Mouse (Mus musculus) embryonic facial prominence, embryonic 12.5 days (tissue): ENCODE data around the gene Mpzl3. TPM values are rescaled to one million over a fixed set of nuclear protein-coding genes. Genes with fewer than 3 reads are reported as not detected.

Source experiments
- ATAC-seq: fragments of 200-750 bp; cut with Nextera tagmentation; 2 replicates; pipeline ENCODE4 v1.8.0; 2017; ENCODE audit not compliant: insufficient number of reproducible peaks, insufficient read depth, low FRiP score, low TSS enrichment
- H3K27ac ChIP-seq: fragments of 300-500 bp; sonication (generic); 2 replicates; pipeline ENCODE4 v1.5.1; 2016; ENCODE audit warnings: mild to moderate bottlenecking
- H3K27me3 ChIP-seq: fragments of 300-500 bp; sonication (generic); 2 replicates; pipeline ENCODE4 v1.6.1; 2016; ENCODE audit warnings: mild to moderate bottlenecking, moderate library complexity
- H3K36me3 ChIP-seq: fragments of 300-500 bp; sonication (generic); 2 replicates; pipeline ENCODE4 v1.6.1; 2016; ENCODE audit warnings: mild to moderate bottlenecking
- H3K4me1 ChIP-seq: fragments of 300-500 bp; sonication (generic); 2 replicates; pipeline ENCODE4 v1.6.1; 2016
- H3K4me2 ChIP-seq: fragments of 300-500 bp; sonication (generic); replicated peaks from 2 replicates; pipeline ENCODE4 v1.6.1; 2016; ENCODE audit warnings: mild to moderate bottlenecking, moderate library complexity
- H3K4me3 ChIP-seq: fragments of 300-500 bp; sonication (generic); 2 replicates; pipeline ENCODE4 v1.5.1; 2016; ENCODE audit warnings: mild to moderate bottlenecking
- H3K9ac ChIP-seq: fragments of 300-500 bp; sonication (generic); 2 replicates; pipeline ENCODE4 v1.6.1; 2016; ENCODE audit warnings: mild to moderate bottlenecking, moderate library complexity
- H3K9me3 ChIP-seq: fragments of 300-500 bp; sonication (generic); 2 replicates; pipeline ENCODE4 v1.6.1; 2016; ENCODE audit warnings: mild to moderate bottlenecking, moderate library complexity
- WGBS: fragments of 180-500 bp; shearing (Covaris S2); methylation state at CpG from one replicate; pipeline ENCODE4 v1.1.7; 2016; 5-methylcytosine and 5-hydroxymethylcytosine counted together
- polyA plus RNA-seq: library from polyadenylated mRNA; unstranded; fragments of >200 nt; fragmentation: Nextera tagmentation; extraction: Ambion mirVana; gene quantifications from 2 replicates; pipeline ENCODE4 v1.2.1, GENCODE M21; 2016

Mpzl3 gene
- polyA plus RNA-seq, 1 experiment from 2014 or later: 1.9 TPM

DNA sequence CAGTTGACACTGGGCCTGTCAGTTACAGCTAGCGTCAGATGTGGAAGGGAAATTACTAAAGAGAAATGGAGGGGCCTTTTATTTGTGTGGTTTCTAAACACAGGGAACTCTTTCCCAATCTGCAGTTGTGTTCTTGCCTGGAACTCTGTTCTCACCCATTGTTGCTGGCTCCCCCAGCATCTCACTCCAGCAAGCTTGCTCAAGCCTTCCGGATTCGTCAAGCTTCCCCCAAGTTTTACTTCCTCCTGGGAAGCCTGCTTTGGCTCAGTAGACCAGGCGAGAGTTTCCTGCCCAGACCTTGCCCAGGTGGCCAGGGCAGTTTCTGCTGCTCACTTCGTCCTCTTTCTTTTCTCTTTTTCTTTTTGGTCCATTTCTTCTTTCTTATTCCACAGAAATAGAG, 29.6 kb downstream of the Mpzl3 start:
- Histone ChIP-seq H3K9ac (no peak overlapping the region), H3K4me2 (no peak overlapping the region), H3K27me3 (0 out of 2 replicates have a peak, but pooled peaks cover 2% of the 10 kb centered on the region), H3K9me3 (no peaks in the 10 kb centered on the region), H3K27ac (no peak overlapping the region), H3K4me1 (no peaks in the 10 kb centered on the region), H3K36me3 (no peaks in the 10 kb centered on the region), H3K4me3 (no peak overlapping the region)
- 75% methylated on average over 5 of the region's 5 CpGs for WGBS
- ATAC-seq: no peak

DNA sequence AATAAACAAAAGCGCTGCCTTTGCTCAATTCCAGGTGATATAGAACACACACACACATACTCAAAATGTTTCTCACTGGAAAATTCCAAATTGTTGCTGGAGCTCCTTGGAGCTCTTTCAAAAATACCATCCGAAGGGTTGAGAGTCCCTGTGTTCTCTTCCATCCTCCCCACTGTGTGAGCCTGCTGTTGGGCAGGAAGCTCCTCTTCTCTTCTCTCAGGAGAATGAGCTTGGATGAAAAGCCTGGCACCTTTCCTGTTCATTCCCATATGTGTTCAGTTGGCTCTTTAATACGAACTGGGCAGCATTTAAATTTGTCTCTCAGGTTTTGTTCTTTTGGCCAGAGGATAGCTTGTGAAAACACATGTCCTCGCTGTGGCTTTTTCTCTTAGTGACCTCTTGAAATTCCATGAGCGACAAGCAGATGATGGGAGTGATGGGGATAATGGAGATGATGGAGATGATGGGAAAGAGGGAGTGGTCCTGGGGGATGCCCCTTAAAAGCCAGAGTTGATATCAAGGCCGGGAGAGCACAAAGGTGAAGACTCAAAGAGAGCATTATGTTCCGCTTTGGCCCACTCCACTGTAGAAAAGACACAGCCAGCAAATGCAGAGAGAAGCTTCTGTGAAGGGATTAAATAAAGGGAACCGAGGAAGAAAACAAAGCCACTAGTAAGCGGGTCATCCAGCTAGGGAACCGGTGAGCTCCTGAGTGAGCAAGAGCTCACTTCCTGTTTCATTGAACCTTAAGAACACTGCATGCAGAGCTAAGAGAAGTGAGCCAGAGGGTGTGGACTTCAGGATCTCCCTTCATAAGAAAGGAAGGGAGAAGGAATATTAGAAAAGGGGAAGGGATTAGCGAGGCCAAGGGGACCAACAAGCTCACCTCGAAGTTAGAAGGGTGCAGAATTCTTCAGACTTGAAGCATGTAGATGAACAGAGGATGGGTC, 31.0 kb downstream of the Mpzl3 start:
- Histone ChIP-seq H3K27me3 (0 out of 2 replicates have a peak, but pooled peaks cover 2% of the 10 kb centered on the region), H3K27ac (no peak overlapping the region), H3K9me3 (no peaks in the 10 kb centered on the region), H3K4me2 (no peak overlapping the region), H3K9ac (no peak overlapping the region), H3K4me3 (no peak overlapping the region), H3K36me3 (no peaks in the 10 kb centered on the region), H3K4me1 (no peaks in the 10 kb centered on the region)
- no peak for ATAC-seq
- 77% methylated on average over 12 of the region's 12 CpGs for WGBS

DNA sequence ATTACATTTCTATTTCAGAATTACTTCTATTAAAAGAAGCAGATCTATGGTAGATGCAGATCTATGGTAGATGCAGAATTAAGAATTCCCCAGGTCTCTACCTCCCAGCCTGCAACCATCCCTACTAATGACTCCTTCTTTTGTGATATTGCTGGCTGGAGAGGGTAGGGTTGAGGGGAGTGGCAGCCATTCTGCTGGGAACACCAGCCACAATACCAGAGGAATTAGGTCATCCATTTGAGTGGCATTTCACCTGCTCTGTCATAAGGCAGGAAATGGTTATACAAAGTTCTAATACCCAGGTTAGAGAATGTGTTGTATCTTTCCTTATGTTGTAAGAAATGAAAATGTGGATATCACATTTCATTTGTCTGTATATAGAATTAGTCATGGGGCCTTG, 33.1 kb downstream of the Mpzl3 start:
- no peak overlapping the region for H3K4me3 ChIP-seq
- H3K36me3 ChIP-seq: no peaks in the 10 kb centered on the region
- no peaks in the 10 kb centered on the region for H3K9me3 ChIP-seq
- 0 out of 2 replicates have a peak, but pooled peaks cover 2% of the 10 kb centered on the region for H3K27me3 ChIP-seq
- no peak overlapping the region for H3K9ac ChIP-seq
- no peak overlapping the region for H3K4me2 ChIP-seq
- no peak for ATAC-seq
- H3K27ac ChIP-seq: no peak overlapping the region
- no peaks in the 10 kb centered on the region for H3K4me1 ChIP-seq

DNA sequence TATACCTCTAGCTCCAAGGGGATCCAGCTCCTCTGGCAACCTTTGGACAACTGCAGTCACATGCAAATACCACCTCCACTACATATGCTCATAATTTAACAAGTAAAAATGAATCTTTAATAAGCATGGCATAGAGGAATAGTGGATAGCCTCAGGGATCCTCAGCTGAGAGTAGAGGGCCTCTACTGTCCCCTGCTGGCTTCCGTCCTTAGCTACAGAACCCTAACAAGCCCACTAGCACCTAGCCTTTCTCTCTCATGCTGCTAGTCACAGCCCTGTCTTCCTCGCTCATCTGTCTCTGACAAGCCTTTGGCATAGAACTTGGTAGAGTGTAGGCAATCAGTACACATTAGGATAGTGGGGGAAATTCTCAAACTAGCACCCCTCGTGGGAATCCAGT, 35.8 kb downstream of the Mpzl3 start:
- WGBS: 70% methylated on average over 3 of the region's 3 CpGs
- Histone ChIP-seq H3K27me3 (0 out of 2 replicates have a peak, but pooled peaks cover 2% of the 10 kb centered on the region), H3K36me3 (no peaks in the 10 kb centered on the region), H3K9me3 (no peaks in the 10 kb centered on the region), H3K27ac (no peak overlapping the region), H3K9ac (no peak overlapping the region), H3K4me2 (no peak overlapping the region), H3K4me3 (no peak overlapping the region), H3K4me1 (no peaks in the 10 kb centered on the region)
- ATAC-seq: no peak

DNA sequence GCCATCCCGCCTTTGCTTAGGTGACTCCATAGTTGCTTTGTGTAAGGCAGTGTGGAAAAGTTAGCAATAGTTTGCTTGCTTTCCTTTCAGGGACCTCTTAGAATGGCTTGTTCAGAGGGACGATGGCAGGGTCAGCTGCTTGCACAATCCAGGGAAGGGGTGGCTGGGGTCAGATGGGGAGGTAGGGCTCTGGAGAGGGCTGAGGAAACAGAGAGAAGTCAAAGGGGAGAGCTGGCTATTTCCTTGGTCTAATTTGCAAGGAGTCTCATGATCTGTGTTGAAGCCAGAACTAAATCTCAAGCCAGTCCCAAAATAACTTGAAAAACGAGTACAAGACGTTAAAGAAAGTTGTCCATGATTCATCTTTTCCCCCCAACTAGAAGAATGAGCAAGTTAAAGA, 37.7 kb downstream of the Mpzl3 start:
- H3K27me3 ChIP-seq: no peaks in the 10 kb centered on the region
- H3K4me3 ChIP-seq: no peak overlapping the region
- no peak overlapping the region for H3K9ac ChIP-seq
- H3K27ac ChIP-seq: no peak overlapping the region
- WGBS: 67% methylated on average over 4 of the region's 4 CpGs
- H3K4me2 ChIP-seq: no peak overlapping the region
- no peaks in the 10 kb centered on the region for H3K9me3 ChIP-seq
- H3K4me1 ChIP-seq: no peaks in the 10 kb centered on the region
- H3K36me3 ChIP-seq: no peaks in the 10 kb centered on the region
- ATAC-seq: no peak

DNA sequence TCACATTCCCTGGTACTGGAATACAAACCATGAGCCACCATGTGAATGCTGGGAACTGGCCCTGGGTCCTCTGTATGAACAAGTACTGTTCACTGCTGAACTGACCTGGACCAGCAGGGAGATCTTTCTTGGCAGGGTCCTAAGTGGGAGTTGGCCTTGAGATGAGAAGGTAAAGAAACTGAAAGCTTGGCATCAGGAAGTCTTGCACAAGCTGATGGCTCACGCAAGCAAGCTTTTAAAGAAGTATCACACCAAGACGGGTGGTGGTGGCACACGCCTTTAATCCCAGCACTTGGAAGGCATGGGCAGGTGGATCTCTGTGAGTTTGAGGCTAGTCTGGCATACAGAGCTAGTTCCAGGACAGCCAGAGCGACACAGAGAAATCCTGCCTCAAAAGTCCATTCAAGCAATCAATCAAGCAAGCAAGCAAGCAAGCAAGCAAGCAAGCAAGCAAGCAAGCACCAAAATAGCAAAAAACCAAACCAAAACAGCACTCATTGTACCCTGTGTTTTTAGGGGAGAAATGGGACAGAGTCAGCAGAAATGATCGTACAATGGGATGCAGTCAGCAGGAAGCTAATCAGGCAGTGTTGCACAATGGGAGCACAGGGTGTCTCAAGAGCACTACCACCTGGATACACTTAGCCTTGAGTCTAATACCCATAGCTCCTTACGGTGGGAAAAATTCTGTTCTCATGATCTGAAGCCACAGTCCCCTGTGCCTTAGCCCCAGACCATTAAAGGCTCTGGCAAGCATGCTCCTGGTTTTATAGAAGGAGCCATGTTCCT, 40.4 kb downstream of the Mpzl3 start:
- no peaks in the 10 kb centered on the region for H3K9me3 ChIP-seq
- no peak overlapping the region for H3K27ac ChIP-seq
- H3K4me3 ChIP-seq: no peak overlapping the region
- no peaks in the 10 kb centered on the region for H3K36me3 ChIP-seq
- H3K4me1 ChIP-seq: no peaks in the 10 kb centered on the region
- H3K4me2 ChIP-seq: no peak overlapping the region
- 72% methylated on average over 6 of the region's 6 CpGs for WGBS
- no peak overlapping the region for H3K9ac ChIP-seq
- no peaks in the 10 kb centered on the region for H3K27me3 ChIP-seq
- ATAC-seq: no peak

DNA sequence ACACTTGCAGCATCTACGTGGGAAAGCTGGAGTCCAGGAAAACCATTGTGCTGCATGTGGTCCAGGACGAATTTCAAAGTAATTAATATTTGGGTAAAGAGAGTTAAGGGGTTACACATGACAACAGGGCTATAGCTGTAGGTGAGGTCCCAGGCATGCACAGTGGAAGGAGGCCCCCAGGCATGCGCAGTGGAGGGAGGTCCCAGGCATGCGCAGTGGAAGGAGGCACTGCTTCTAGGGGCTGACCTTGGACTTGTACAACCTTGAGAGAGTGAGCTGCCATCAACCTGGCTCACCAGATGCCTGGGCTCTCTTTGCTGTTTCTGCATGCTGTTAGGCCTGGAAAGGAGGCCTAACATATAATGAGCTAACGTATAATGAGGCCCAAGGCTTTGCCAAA, 42.9 kb downstream of the Mpzl3 start:
- H3K4me2 ChIP-seq: no peak overlapping the region
- no peak overlapping the region for H3K27ac ChIP-seq
- 90% methylated on average over 5 of the region's 5 CpGs for WGBS
- no peaks in the 10 kb centered on the region for H3K9me3 ChIP-seq
- no peak overlapping the region for H3K9ac ChIP-seq
- no peaks in the 10 kb centered on the region for H3K4me1 ChIP-seq
- ATAC-seq: no peak
- H3K27me3 ChIP-seq: no peaks in the 10 kb centered on the region
- no peak overlapping the region for H3K4me3 ChIP-seq
- no peaks in the 10 kb centered on the region for H3K36me3 ChIP-seq

DNA sequence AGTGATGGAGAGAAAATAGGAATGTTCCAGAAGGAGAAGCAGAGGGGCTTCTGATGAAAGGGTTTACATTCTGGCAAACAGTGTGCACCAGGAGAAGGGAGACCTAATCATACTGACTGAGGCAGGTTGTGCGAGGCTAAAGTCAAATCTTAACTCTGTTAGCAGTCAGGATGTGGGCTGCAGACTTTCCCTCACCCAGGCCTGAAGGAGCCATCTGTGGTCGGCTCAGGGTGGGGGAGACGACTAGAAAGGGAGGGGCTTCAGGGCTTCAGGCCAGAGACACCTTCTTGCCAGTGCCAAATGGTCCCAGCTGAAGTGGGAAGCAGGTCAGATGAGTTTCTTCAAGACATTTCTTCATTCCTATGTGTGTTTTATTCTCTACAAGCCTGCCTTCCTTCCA, 43.4 kb downstream of the Mpzl3 start:
- no peak overlapping the region for H3K4me2 ChIP-seq

DNA sequence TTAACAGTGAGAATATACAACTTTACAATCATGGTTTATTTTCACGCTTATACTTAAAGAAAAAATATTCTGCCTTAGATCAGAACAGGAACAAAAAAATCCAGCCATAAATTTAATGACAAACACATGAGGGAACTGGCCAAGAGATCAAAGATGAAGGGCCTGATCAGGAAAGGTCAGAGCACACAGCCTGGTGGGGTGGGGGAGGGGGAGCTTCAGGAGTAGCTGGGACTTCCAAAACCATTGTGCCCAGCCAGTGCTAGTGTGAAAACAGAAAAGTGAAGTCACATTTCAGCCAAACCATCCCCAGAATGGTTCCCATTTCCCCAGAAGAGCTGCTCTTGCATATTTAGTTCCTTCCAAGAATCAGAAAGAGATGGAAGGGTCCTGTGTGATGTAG, 47.5 kb downstream of the Mpzl3 start:
- H3K9me3 ChIP-seq: no peaks in the 10 kb centered on the region
- WGBS: 45% methylated on average over 1 of the region's 1 CpGs
- no peak overlapping the region for H3K4me2 ChIP-seq
- H3K36me3 ChIP-seq: no peaks in the 10 kb centered on the region
- no peak overlapping the region for H3K4me3 ChIP-seq
- H3K27me3 ChIP-seq: no peaks in the 10 kb centered on the region
- no peak for ATAC-seq
- no peaks in the 10 kb centered on the region for H3K4me1 ChIP-seq
- H3K27ac ChIP-seq: no peak overlapping the region
- no peak overlapping the region for H3K9ac ChIP-seq

More for the DNA sequence above, 43.4 kb downstream of the Mpzl3 start:
- WGBS: 58% methylated on average over 3 of the region's 3 CpGs
- H3K9me3 ChIP-seq: no peaks in the 10 kb centered on the region
- H3K4me3 ChIP-seq: no peak overlapping the region
- no peaks in the 10 kb centered on the region for H3K36me3 ChIP-seq
- H3K27me3 ChIP-seq: no peaks in the 10 kb centered on the region
- no peak overlapping the region for H3K27ac ChIP-seq
- H3K4me1 ChIP-seq: no peaks in the 10 kb centered on the region
- no peak overlapping the region for H3K9ac ChIP-seq
- no peak for ATAC-seq

DNA sequence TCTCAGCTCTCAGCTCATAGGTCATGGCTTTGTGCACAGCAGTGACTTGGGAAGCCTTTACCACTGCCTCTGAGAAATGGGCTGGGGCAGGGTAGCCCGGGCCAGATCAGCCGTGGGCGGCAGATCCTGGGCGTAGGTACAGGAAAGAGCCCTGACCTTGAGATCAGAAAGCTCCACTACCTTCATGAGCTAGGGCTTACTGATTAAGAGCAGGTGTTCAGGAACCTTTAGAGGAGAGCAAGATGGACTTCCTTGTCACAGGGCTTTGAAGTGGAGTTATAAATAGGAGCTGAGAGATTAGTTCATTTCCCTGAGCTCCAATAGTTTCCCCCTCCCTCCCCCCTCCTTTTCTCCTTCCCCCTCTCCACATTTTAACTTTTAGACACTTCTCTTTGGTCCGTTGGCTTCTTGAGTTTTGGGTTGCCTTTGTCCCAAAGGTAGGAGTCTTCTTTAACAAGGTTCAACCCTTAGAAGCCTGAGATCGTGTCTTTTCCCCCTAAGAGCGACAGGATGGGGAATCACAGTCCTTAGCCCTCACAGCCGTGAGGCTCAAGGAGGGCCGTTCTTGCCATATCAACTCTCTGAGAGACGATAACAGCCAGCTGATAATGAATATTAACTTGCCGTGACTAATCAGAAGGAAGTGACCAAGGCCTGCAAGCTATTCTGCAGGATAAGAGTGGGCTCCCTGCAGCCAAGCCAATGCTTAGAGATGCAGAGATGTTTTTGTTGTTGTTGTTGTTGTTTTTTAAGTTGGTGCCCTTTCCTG, 48.4 kb downstream of the Mpzl3 start:
- no peak for ATAC-seq
- Histone ChIP-seq H3K4me1 (no peaks in the 10 kb centered on the region), H3K27me3 (no peaks in the 10 kb centered on the region), H3K9me3 (no peaks in the 10 kb centered on the region), H3K4me3 (no peak overlapping the region), H3K9ac (no peak overlapping the region), H3K4me2 (no peak overlapping the region), H3K36me3 (no peaks in the 10 kb centered on the region), H3K27ac (no peak overlapping the region)
- WGBS: 42% methylated on average over 11 of the region's 11 CpGs

DNA sequence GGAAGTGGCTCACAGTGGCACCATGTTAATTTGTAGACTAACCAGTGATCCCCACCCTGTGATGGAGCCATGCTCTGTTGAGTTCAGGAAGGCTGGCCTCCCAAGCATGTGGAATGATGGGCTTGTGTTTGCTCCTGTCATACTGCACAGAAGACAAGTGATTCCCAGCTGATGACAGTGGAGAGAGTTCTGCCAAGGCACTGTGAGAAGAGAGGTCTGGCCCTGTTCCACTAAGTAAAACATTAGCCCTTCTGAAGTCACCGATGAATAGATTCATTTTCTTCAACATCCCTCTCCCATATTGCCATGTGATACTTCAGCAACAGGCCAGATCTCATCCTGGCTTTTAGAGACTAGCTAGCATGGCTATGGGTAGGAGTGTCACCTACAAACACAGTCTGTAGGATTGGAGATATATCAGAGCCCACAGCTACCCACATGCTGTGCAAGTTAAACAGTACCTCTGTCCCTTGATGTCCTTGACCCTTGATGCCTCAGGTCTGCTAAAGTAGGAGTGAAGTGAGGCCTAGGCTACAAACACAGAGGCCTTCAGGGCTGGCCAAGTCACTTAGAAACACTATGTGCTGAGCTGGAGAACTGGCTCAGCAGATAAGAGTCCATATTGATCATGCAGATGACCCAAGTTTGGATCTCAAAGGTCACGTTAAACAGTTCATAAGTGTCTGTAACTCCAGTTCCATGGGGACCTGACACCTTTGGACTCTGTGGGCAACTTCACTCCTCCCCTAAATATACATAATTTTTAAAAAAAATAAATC, 50.8 kb downstream of the Mpzl3 start:
- 81% methylated on average over 2 of the region's 2 CpGs for WGBS
- no peak overlapping the region for H3K9ac ChIP-seq
- H3K27me3 ChIP-seq: no peaks in the 10 kb centered on the region
- H3K4me3 ChIP-seq: no peak overlapping the region
- H3K4me1 ChIP-seq: no peaks in the 10 kb centered on the region
- ATAC-seq: no peak
- no peak overlapping the region for H3K4me2 ChIP-seq
- no peaks in the 10 kb centered on the region for H3K36me3 ChIP-seq
- no peaks in the 10 kb centered on the region for H3K9me3 ChIP-seq
- no peak overlapping the region for H3K27ac ChIP-seq
